Mouse (Mus musculus) heart, postnatal 36 days (tissue): Measurements from ENCODE around the gene Defb47. TPM values are rescaled to one million over a fixed set of nuclear protein-coding genes. Genes with fewer than 3 reads are reported as not detected.

ENCODE experiments used
- total RNA-seq, 2 experiments: library from RNA; stranded (reverse); gene quantifications; 2 replicates each; pipeline ENCODE4 v1.2.3; 2021

Gene Defb47
- total RNA-seq, 2 experiments from 2014 or later, result not detected

Other genes starting within 250 kb of the Defb47 start
- gene Ints6, start 236.9 kb upstream of the Defb47 start, total RNA-seq, result 10 to 100 TPM; 14.5 to 21.4 TPM
- gene Wdfy2, start 160.4 kb upstream of the Defb47 start, total RNA-seq, result 1 to 10 TPM; 6.6 to 7.9 TPM
- not detected for gene Defb48, start 13.6 kb upstream of the Defb47 start, total RNA-seq
- not detected for gene Defb43, start 13.7 kb downstream of the Defb47 start, total RNA-seq
- gene Defb42, start 48.9 kb downstream of the Defb47 start, total RNA-seq, result under 1 TPM in 1 of 2 experiments, not detected in 1; 0.22 TPM
- not detected for gene Defb30, start 51.9 kb downstream of the Defb47 start, total RNA-seq